Mouse (Mus musculus) ovary, adult 18-20 months (tissue): ENCODE results near the gene Gpr146.

Experiments
- DNase-seq: peaks from one replicate; pipeline ENCODE4 v3.0.0; 2022; ENCODE audit warnings: low spot score, mixed read lengths

Gpr146 gene

DNA sequence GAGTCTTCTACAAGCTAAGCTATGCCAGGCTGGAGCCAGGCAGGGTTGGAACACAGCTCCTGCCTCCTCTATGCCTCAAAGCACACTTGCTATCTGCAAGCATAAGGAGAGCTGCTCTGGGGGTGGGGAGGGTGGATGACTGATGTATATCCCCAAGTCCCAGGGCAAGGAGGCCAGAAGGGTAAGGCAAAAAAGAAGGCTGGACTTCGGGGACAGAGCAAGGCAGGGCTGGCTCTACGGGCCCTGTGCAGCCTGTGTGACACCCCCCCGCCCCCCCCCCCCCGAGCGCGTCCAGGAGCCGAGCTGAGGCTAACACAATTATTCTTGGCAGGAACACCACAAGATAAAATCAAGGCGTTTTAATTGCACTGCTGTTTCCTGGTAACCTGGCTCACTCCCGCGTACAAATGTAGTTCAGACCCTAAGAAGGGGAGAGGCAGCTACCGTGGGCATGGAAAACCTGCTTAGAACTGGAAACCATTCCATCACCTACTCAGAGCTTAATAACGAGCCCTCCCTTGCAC lies 52.4 kb downstream of the Gpr146 start:
- DNase-seq, result no peak

- no peak for DNase-seq
Observed at GRCm38 (mm10) chr5:139432333-139432732, 54.8 kb downstream of the Gpr146 start.

DNA sequence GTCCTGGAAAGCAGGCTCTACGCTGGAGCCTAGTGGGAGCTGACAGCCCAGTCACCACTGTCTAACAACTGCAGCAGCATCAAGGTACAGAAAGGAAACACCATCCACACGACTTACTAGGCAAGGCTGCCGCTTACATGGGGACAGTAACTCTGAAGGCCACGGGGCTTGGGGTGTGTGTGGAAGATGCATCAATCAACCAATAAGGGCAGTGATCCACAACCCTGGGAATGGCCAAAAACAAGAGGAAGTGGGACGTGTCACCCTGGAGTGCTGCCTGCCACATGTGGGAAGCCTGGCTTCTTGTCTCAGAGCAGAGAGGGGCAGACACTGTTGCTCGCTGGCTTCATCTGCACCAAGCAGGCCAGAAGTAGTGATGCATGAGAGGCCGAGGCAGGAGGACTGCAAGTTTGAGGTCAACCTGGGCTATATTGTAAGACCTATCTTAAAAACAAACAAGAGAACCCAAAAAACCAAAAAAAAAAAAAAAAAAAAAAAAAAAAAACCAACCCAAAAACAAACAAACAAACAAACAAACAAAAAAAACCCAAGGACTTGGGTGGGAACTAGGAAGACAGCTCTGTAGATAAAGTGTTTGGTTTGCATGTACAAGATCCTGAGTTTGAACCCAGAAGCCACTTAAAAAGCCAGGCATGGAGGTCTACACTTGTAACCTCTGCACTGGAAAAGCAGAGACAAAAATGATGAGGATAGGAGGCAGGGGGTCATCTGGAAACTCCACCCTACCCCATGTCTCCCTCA lies 55.4 kb downstream of the Gpr146 start:
- no peak for DNase-seq

GRCm38 (mm10) chr5:139433842-139434568 lies 56.5 kb downstream of the Gpr146 start:
- DNase-seq, result no peak

DNA sequence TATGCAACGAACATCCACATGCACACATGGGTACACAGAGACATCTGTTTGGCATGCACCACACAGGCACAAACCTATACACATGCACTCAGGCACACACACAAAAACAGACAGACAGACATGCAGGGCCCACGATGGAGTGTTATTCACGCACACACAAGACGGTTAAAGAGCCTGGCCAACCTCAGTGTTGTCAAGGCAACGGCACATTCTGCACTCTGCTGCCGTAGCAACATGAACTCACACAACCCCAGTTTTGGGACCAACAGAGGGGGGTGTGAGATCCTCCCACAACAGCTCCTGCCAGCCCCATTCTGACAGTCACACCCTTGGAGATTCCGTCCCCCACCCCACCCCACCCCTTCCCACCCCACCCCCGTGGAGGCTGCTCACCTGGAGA lies 57.4 kb downstream of the Gpr146 start:
- no peak for DNase-seq

DNA sequence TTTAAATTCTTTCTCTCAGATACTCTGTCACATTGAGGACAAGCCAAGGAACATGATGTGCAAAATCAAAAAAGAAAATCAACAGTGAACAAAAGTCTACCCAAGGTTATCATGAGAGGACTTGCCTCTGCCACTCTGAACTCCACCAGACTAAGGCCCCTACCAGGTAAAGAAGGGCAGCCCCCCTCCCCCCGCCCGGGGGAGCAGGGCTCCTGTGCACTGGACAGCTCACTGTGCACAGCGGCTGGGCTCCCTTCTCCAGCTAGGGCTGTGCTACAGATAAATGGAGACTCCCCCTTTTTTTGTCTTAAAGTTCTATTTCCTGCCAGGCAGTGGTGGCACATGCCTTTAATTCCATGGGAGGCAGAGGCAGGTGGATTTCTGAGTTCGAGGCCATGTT lies 60.3 kb downstream of the Gpr146 start:
- DNase-seq, result no peak

- no peak for DNase-seq
Observed at GRCm38 (mm10) chr5:139438440-139438839, 60.9 kb downstream of the Gpr146 start.

DNA sequence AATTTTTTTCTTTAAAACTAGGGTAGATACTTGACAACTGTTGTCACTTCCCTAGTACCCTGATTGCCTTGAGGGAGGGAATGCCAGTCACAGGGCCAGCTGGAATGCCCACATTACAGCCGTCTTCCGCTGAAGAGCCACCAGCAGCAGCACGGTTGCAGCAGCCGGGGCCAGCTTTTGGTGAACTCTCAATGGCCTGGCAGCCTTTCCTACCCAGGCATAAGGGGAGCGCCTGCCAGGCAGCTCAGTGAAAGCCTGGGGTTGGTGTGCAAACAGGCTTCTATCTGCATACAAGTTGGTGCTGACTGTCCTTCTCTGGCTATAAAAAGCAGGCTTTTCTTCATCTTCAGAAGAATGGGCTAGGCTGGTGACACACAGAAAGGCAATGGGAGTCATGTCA lies 63.0 kb downstream of the Gpr146 start:
- no peak for DNase-seq

DNA sequence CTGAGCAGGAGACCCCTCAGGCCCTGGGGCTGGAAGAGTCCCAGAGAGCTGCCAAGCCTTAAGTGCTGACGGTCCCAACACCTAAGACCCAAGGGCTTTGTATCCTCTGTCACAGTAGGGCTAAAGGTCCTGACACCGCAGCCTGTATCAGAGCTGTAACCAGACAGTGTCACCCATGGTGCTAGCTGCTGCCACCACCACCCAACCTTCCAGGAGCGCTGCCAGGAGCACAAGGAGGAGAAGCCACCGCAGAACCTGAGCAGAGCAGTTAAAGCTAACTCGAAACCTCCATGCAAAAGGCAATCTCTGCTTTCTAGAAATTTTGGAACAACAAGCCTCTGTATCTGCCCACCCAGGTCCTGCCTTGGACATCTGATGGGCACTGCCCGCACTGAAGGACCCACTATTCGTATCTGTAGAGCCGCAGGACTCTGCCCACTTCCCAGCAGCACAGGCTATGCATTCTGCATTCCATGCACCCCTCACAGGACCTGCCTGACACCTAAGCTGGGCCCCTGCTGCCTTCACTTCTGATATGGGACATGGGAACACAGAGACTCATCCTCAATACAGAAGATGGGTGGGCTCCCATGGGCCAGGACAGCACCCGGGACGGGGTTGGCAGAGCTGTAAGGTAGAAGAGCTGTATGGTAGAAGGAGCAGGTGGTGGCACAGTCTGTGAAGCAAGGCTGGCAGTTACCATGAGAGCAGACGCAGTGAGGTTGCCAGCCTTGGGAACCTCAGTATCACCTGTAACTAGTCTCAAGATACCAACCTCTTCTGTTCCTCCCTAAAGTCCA lies 63.6 kb downstream of the Gpr146 start:
- no peak for DNase-seq

DNA sequence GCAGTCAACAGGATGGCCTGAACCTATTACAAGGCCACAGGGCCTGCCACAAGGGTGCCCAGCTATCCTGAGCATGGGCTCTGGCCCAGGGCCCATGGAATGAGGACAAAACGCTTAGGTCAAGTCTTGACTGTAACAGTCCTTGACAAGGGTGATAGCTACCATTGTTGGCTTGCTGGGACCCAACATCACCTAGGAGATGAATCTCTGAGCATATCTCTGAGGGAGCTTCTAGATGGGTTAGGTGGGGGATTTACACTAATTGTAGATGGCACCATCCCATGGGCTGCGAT lies 64.2 kb downstream of the Gpr146 start:
- no peak for DNase-seq

DNA sequence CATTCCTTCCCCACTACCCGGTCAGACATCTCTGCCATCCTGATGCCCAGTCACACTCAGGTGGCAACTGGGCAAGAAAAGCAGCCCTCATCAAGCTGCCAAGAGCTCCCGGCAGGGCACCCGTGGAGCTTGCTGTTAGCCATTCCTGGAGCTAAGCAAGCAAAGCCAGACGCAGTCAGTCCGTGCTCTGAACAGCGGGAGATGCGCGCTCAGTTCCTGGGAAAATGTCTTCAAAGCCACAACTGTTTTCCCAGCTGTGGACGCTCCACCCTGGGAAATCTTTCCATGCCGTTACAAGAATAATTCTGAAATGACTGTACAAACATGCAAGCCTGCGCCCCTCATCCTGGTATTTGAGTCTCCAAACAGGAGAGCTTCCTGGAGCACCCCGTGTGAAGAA lies 64.9 kb downstream of the Gpr146 start:
- no peak for DNase-seq

DNA sequence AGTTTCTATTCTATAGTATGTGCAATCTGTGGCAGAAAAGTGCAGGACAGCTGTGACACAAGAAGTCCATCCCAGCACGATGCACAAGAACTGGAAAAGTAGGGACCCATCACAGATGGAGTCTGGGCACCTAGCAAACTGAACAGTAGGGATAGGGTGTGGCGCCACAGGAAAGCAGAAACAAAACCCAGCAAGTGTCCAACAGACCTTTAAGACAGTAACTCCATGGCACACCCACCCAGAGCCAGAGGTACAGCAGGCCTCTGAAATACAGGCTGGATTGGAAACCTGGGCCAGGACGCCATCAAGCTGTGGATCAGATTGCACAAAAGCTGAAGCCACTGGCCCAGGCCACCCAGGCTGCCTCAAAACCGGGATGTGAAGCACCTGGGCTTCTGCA lies 65.5 kb downstream of the Gpr146 start:
- no peak for DNase-seq

DNA sequence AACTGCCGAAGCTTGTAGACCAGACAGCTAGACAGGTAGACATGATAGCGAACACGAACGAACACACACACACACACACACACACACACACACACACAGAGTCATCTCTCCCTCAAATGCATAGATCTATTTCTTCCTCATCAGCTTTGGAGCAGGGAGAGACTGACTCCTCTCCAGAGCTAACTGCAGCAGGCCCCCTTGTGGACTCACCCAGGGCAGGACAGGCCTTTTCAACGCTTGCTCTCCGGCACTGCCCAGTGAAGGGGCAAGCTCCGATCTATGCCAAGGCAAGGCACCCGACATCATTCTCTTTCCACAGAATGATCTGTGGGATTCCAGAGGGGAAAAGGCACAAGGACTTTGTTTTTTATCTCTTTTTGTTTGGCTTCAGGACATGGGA lies 67.8 kb downstream of the Gpr146 start:
- DNase-seq, result no peak
